Mouse (Mus musculus): ENCODE data around the gene Camk1g.

DNA sequence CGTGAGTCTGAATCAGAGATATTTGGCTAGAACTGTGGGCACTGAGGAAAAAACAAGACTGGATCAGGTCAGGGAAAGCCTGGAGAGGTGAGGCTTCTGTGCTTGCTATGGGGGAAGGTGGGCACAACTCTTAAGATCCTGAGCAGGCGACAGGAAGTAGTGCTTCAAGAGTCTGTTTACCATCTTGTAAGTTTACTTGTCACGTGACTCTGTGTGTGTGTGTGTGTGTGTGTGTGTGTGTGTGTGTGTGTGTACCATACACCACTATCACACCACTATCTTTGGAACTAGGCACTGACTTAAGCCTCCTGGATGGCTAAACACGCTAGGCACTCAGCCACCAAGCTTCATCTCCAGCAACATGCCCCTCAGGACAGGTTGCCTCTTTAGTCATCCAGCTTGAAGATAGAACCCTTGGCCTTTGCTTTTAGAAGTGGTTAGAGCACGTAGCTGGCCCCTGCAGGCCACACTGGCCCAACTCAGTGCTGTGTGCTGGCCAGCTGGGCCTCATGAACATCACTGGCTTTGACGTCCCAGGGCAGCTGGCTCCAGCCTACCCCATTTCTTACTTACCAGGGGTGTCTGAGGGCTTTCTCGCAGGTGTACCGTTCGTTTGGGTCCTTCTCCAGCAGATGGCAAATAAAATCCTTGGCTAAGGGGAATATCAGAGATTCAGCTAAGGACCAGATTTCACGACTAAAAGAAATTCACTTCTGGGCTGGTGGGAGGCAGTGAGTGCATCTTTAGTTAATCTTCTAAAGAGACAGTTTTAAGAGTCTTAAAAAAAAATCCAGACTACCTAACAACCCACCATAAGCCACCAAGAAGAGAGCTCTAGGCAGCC, 20.2 kb downstream of the Camk1g start:
- TF ChIP-seq CTCF (IDR thresholded peaks at IDR 0.05; ENCODE audit: low read depth, low read length) (no peak), POLR2A (IDR thresholded peaks at IDR 0.05; ENCODE audit: extremely low read depth, insufficient read depth, low read length) (no peak)
